Mouse (Mus musculus): ENCODE results near the gene D430042O09Rik. TPM values are rescaled to one million over a fixed set of nuclear protein-coding genes. Genes with fewer than 3 reads are reported as not detected.

The D430042O09Rik gene
- 2.8 and 4.0 TPM in 2 replicates for polyA plus RNA-seq (2021; fragmentation: Nextera tagmentation)
- long read RNA-seq, experiment 1, partial matches to known transcripts, result 4 of 4 reads
- long read RNA-seq, experiment 1, other reads (novel, unspliced or antisense), result 0 of 4 reads
- long read RNA-seq, experiment 2, full-length matches to known transcripts, result 8 of 15 reads
- long read RNA-seq, experiment 2, partial matches to known transcripts, result 4 of 15 reads
- long read RNA-seq, experiment 2, other reads (novel, unspliced or antisense), result 3 of 15 reads

DNA sequence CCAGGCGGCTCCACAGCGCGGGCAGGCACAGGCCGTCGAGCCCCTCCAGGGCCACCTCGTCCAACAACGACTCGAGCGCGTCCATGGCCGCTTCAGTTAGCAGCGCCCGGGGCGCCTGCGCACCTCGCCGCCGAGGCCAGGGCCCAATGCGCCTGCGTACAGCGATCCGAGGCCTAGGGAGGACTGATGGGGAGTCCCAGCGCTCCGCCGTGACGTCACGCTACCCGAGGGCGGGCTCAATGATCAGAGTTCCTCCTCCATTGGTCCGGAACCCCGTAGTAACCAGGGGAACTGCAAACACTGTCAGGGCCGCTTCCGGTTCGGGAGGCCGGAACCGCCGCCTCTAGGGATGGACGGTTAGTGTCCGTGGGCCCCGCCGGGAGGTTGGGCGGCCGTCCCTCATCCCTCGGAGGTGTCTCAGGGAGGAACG, at the start of gene D430042O09Rik, which contains the start of gene Gtf3c1:
D430042O09Rik (plus strand) TSS at position 296 of the 430 bp plus-strand sequence.
Gtf3c1 (minus strand) TSS at position 188 of the 430 bp plus-strand sequence.

Other genes with a start within 250 kb of the D430042O09Rik start
- gene Nsmce1, start 216.3 kb upstream of the D430042O09Rik start, polyA plus RNA-seq (2021; fragmentation: Nextera tagmentation), result 68.9 and 75.0 TPM in 2 replicates
- gene Il4ra, start 155.8 kb upstream of the D430042O09Rik start, polyA plus RNA-seq (2021; fragmentation: Nextera tagmentation), result 1.7 and 2.2 TPM in 2 replicates
- gene Il21r, start 104.5 kb upstream of the D430042O09Rik start, polyA plus RNA-seq (2021; fragmentation: Nextera tagmentation), result 0.80 and 0.99 TPM in 2 replicates
- gene Gtf3c1, start 108 bp upstream of the D430042O09Rik start, polyA plus RNA-seq (2021; fragmentation: Nextera tagmentation), result 16.5 and 17.4 TPM in 2 replicates